In the genomic region with DNA sequence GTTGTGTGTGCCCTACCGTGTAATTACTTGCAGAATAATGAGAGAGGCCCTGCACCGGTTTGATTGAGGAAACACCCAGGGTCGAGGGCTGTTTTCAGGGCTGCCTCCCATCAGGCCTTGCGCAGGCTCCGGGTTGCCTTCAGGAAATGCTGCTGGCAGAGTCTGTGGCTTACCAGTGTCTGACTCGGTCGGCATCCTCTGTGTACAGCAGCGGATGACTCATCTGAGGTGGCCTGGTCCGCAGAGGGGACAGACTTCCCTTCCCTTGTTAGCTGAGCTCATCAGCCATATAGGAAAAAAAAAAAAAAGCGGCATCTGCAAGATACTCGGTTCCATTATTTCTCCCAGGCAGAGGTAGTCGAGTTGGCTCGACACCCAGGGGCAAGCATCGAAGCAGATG, we compare ENCODE assay signal across 8 mouse cellular contexts.
DNase-seq lines count a peak whose midpoint lies in the region; ATAC-seq and TF ChIP-seq lines count a peak whose summit lies in the region.

No protein-coding gene starts in this region.

- peak overlapping the region; percentile 71 for H3K27ac ChIP-seq in bone marrow macrophage, adult 2 months (ENCODE audit: insufficient read depth, low read depth, low read length)
- H3K27ac ChIP-seq in kidney, embryonic 14.5 days (ENCODE audit: low read depth, low read length) = no peak overlapping the region
- no peak overlapping the region for H3K27ac ChIP-seq in lung, embryonic 16.5 days (ENCODE audit: low read length)

- no peaks in the 10 kb centered on the region for H3K27me3 ChIP-seq in kidney, embryonic 14.5 days (ENCODE audit: control insufficient read depth, insufficient read depth, low read length)
- no peaks in the 10 kb centered on the region for H3K27me3 ChIP-seq in lung, embryonic 16.5 days (ENCODE audit: control insufficient read depth, insufficient read depth, low read depth, low read length)

- peak; percentile 62 for ATAC-seq in kidney, embryonic 14.5 days (ENCODE audit: low FRiP score, low TSS enrichment)
- ATAC-seq in lung, embryonic 16.5 days (ENCODE audit: low read depth) = peak; percentile 89

- peak; percentile 50 for DNase-seq in right cerebral cortex, adult 18-20 months
- no peak for DNase-seq in right cerebral cortex, postnatal 4 days
- peak; percentile 76 to 87 for DNase-seq in heart, adult 9 months (ENCODE audit: low spot score in 2 of 2)
- peak; percentile 48 for DNase-seq in skeletal muscle tissue, adult 2 months (ENCODE audit: low read depth, low spot score)
- no peak for DNase-seq in urinary bladder, adult 2 months (ENCODE audit: low spot score)

- H3K4me3 ChIP-seq in bone marrow macrophage, adult 2 months (ENCODE audit: insufficient read depth, low read length) = peak overlapping the region; percentile 29
- H3K4me3 ChIP-seq in kidney, embryonic 14.5 days (ENCODE audit: low read length) = no peak overlapping the region
- H3K4me3 ChIP-seq in lung, embryonic 16.5 days (ENCODE audit: low read length) = no peak overlapping the region

- peaks cover 35% of the 10 kb centered on the region for H3K4me1 ChIP-seq in bone marrow macrophage, adult 2 months (ENCODE audit: control insufficient read depth, insufficient read depth, low read length)
- H3K4me1 ChIP-seq in kidney, embryonic 14.5 days (ENCODE audit: control insufficient read depth, insufficient read depth, low read length) = 0 out of 2 replicates have a peak, but pooled peaks cover 1% of the 10 kb centered on the region
- H3K4me1 ChIP-seq in lung, embryonic 16.5 days (replicated peaks; ENCODE audit: control insufficient read depth, insufficient read depth, low read length) = no peaks in the 10 kb centered on the region

- no peak overlapping the region for H3K9ac ChIP-seq in kidney, embryonic 14.5 days (ENCODE audit: low read depth, low read length)
- H3K9ac ChIP-seq in lung, embryonic 16.5 days (ENCODE audit: low read length) = peak overlapping the region; percentile 25; the same call in 1 of the 2 replicates

- 33% methylated on average over 14 of the region's 14 CpGs for WGBS in kidney, embryonic 14.5 days
- WGBS in lung, embryonic 16.5 days = 50% methylated on average over 14 of the region's 14 CpGs

- no peak overlapping the region for H3K4me2 ChIP-seq in kidney, embryonic 14.5 days (replicated peaks; ENCODE audit: low read depth, low read length)
- no peak overlapping the region for H3K4me2 ChIP-seq in lung, embryonic 16.5 days (ENCODE audit: low read depth, low read length)

- TF ChIP-seq CTCF in bone marrow macrophage, adult 2 months (IDR thresholded peaks at IDR 0.05; ENCODE audit: low read depth, low read length) = no peak

- TF ChIP-seq POLR2A in bone marrow macrophage, adult 2 months (IDR thresholded peaks at IDR 0.05; ENCODE audit: borderline replicate concordance, low read depth, low read length) = no peak

- H3K9me3 ChIP-seq in kidney, embryonic 14.5 days (ENCODE audit: control insufficient read depth, low read length) = no peaks in the 10 kb centered on the region; the same call in 1 of the 2 replicates
- H3K9me3 ChIP-seq in lung, embryonic 16.5 days (ENCODE audit: control insufficient read depth, low read length) = no peaks in the 10 kb centered on the region

- no peaks in the 10 kb centered on the region for H3K36me3 ChIP-seq in kidney, embryonic 14.5 days (ENCODE audit: control insufficient read depth, insufficient read depth, low read length)
- no peaks in the 10 kb centered on the region for H3K36me3 ChIP-seq in lung, embryonic 16.5 days (ENCODE audit: control insufficient read depth, insufficient read depth, low read length)

Comparison
In these comparisons a context has a peak if more than half of its experiments do, and no peak if none do; other contexts are left out.
1. DNase-seq: peak in right cerebral cortex, adult 18-20 months (single experiment), heart, adult 9 months (2 of 2) and skeletal muscle tissue, adult 2 months (single experiment); none in right cerebral cortex, postnatal 4 days (single experiment) and urinary bladder, adult 2 months (single experiment).